Mouse (Mus musculus) liver (tissue): ENCODE results near the gene Gm10663.
A peak's percentile ranks its signal among the peaks of the same experiment; 100 is the strongest.

Experiments
- DNase-seq: peaks from one replicate; pipeline ENCODE4 v3.0.0-alpha.2; 2020; ENCODE audit warnings: mixed read lengths

The Gm10663 gene

DNA sequence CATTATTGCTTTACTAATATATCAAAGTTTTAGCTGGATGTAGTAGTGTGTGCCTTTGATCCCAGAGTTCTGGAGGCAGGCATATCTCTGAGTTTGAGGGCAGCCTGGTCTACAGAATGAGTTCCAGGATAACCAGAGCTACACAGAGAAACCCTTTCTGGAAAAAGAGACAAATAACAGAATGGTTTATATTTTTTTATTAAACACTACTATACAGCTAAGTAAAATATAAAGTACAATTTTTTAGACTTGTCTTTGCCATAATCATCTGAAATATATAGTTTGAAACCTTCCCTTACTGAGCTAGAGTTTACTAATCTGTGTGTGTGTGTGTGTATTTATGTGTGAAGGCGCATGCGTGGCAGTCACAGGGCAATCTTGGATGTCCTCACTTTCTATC, at the start of gene Gm10663:
Gene Gm10663, plus strand, starts transcription at position 301 of the 400 bp plus-strand sequence.
- DNase-seq, result no peak

DNA sequence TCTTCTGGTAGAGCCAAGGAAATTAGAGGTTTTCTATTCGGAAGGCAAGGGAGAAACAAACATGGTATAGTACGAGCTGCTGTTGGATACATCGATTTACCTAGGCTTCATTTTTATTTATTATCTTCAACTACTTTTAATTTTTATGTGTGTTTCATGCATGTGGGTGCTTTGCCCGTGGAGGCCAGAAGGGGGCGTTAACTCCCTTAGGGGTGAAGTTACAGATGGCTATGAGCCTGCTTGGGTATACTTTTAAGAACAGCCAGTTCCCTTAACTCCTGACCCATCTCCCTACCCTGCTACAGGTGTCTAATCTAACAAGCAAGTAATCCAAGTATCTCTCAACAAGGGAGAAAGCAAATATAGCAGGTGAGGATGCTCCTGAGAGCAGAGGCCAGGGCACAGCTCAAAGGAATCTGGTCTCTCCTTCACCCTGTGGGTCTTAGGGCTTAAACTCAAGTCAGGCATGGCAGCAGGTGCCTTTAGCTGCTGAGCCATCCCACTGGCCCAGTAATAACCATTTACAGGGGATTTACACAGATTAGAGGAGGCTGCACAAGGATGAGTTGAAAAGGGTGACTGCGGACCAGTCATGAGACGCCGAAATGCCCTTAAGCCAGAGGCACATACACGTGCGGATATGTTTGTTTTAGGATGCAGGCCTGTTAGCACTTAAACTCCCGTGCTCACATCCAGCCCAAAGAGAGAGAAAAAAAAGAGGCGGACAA, 45.7 kb upstream of the Gm10663 start:
- DNase-seq, result no peak

DNA sequence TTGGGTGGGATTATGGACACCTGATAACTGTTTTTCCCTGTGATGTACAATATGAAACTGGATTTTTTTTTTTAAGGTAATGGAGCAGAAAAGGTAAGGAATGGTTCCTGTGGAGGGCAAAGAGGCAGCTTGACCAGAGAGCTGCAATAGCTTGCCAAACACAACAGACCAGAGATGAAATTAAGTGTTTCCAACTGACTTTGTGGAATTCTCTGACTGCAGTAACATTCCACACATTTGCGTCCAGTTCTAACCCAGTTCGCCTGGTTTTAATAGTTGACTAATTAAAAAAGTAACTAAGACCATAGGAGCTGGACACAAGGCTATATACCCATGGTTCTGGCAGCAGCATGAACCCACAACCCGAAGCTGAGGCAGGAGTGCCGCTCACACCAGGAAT, 45.1 kb upstream of the Gm10663 start:
- DNase-seq, result no peak

DNA sequence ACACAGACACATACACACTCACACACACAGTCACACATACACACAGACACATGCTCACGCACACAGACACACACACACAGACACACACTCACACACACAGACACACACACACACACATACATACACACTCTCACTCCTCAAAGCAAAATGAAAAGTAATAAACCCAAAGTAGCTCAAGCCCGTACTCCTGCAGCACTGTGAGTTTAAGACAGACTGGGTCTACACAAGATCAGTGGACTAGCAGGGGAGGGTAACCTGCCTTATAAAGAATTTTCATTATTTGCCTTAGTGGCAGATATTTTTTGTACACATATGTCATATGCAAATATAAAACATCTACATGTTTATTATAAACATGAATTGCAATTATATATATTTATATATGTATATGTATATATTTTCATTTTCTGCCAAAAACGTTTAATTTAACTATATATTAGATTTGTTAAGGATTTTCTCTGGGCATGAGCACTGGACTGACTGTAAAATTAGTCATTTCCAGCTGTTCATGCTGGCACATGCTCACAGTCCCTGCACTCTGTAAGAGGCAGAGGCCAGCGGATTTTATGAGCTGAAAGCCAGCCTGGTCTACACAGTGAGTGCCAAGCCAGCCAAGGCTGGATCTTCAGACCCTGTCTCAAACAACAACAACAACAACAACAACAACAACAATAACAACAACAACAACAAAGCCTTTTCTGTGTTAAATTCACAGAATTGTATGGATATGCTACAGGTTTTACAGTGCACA, 43.9 kb upstream of the Gm10663 start:
- DNase-seq, result no peak

DNA sequence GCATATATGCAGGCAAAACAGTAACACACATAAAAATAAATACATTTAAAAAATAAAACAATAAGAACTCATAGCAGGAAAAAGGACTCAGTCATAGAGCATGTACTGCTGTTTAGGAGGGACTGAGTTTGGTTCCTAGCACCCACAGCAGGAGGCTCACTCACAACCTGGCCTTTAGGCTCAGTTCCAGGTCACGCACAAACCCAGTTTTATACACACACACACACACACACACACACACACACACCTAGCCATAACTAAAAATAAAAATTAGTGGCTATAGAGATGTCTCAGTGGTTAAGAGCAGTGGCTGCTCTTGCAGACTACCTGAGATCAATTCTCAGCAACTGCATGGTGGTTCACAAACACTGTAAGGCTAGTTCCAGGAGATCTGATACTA, 42.7 kb upstream of the Gm10663 start:
- DNase-seq, result no peak

DNA sequence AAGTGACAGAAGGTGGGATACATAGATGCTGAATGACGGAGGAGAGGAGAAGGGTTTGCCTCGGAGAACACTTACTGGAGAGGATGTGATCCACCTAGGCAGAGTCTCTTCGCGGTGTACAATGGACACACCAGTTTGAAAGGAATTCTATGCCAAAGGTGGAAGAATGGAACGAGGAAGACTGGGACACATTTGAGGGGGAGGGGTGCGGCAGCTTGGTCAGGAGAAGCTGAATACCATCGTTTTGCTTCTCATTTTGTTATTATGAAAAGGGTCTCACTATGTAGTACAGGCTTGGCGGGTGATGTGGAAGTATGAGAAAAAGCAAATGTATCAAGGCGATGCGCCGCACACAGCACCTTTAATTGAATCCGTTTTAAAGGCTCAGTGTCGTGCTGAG, 41.8 kb upstream of the Gm10663 start:
- DNase-seq, result no peak

GRCm38 (mm10) chr8:65034136-65034535, 40.7 kb upstream of the Gm10663 start:
- DNase-seq, result no peak

DNA sequence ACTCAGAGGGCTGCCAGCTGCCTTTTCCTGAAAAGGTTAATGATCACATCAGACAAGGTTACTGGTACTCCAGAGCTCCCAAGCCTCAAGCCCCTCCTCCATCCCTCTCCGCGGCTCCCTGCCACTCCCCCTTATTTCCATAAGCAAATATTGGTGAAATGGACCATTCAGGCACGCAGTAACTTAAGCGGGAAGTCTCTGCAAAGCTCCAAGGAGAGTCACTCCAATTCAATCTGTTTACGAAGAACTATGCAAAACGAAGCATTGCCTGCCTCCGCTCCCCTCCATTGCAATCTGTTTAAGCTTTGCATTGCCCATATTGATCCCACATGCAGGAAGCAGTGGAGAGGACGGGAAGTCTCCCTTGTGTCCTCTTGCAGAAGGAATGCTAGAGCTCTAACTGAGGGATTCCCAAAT, 37.7 kb upstream of the Gm10663 start, which contains the start of gene Apela:
Gene Apela, minus strand, starts transcription at position 220 of the 417 bp plus-strand sequence.
- DNase-seq, result peak; percentile 50

- peak; percentile 23 for DNase-seq
Observed at GRCm38 (mm10) chr8:65046565-65046964, 28.3 kb upstream of the Gm10663 start.

- no peak for DNase-seq
Observed at GRCm38 (mm10) chr8:65047193-65047592, 27.6 kb upstream of the Gm10663 start.

GRCm38 (mm10) chr8:65047801-65048200, 27.0 kb upstream of the Gm10663 start:
- no peak for DNase-seq

- no peak for DNase-seq
Observed at GRCm38 (mm10) chr8:65053554-65053953, 21.3 kb upstream of the Gm10663 start.

GRCm38 (mm10) chr8:65053968-65054367, 20.9 kb upstream of the Gm10663 start:
- DNase-seq, result no peak

DNA sequence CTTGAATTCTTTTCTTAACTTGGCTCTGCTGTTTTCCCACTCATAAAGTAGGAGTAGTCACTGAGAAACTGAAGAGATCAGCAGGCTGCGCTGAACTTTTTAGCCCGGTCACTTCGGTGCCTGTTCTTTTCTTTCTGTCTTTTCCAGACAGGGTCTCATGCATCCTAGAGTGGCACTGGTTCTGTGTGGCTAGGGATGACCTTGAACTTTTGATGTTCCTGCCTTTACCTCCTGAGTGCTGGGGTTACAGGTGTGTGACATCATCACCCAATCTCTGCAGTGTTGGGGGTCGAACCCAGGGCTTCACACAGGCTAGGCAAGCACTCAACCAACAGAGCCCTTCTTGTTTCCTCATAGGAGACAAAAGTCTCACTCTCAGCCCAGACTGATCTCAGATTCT, 18.1 kb upstream of the Gm10663 start:
- no peak for DNase-seq

DNA sequence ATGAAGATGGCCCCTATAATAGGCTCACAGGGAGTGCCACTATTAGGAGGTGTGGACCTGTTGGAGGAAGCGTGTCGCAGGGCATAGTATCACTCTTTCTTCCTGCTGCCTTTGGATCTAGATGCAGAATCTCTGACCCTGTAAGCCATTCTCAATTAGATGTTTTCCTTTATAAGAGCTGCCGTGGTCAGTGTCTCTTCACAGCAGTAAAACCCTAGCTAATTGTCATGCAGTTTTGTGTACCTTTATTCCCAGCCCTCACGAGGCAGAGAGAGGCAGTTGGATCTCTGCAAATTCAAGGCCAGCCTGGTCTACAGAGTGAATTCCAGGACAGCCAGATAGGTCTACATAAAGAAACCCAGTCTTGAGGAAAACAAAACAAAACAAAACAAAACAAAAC, 12.6 kb upstream of the Gm10663 start:
- DNase-seq, result no peak

GRCm38 (mm10) chr8:65064071-65064470, 10.8 kb upstream of the Gm10663 start:
- DNase-seq, result no peak

- no peak for DNase-seq
Observed at GRCm38 (mm10) chr8:65065622-65066021, 9.2 kb upstream of the Gm10663 start.

- no peak for DNase-seq
Observed at GRCm38 (mm10) chr8:65067031-65067430, 7.8 kb upstream of the Gm10663 start.

GRCm38 (mm10) chr8:65067694-65068472, 7.0 kb upstream of the Gm10663 start:
- no peak for DNase-seq

GRCm38 (mm10) chr8:65068473-65068819, 6.4 kb upstream of the Gm10663 start:
- no peak for DNase-seq

GRCm38 (mm10) chr8:65070996-65071395, 3.8 kb upstream of the Gm10663 start:
- no peak for DNase-seq

- DNase-seq, result no peak
Observed at GRCm38 (mm10) chr8:65080731-65081130, 5.9 kb downstream of the Gm10663 start.

DNA sequence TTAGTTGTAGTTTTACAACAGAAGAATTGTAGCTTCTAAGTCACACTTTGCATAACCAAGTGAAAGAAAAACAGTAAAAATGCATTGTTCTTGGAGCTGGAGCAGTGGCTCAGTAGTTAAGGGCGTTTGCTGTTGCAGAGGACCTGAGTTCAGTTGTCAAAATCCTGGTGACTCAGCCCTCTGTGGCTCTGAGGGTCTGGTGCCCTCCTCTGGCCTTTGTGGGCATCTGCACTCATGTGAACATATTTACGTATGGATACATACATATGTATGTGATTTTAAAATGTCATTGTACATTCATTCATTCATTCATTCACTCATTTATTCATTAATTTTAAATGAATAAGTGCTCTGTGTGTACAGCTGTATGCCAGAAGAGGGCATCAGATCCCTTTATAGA, 10.8 kb downstream of the Gm10663 start:
- DNase-seq, result no peak

DNA sequence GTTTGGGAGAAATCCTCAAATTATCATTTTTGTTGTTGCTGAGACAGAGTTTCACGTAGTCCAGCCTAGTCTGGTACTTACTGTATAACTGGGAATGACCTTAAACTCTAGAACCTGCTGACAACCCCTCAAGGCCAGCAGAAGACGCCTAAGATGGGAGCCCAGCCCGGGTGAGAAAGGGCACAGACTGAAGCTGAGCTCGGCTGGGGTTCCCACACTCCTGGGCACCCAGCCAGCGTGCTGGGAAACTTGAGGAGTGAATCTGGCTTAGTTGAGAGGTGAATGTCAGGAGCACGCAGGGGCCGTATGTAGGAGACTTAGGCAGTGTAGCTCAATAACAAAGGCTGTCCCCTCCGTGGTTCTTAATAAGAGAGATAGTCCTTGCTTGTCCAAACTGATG, 12.9 kb downstream of the Gm10663 start:
- no peak for DNase-seq
